Mouse (Mus musculus): ENCODE data around the gene Nfib.

GRCm38 (mm10) chr4:82456908-82457307 is 248.6 kb downstream of the Nfib start:
- TF ChIP-seq POLR2A (IDR thresholded peaks at IDR 0.05; ENCODE audit: borderline replicate concordance, insufficient read depth, low read length) = no peak
- TF ChIP-seq CTCF (IDR thresholded peaks at IDR 0.05; ENCODE audit: borderline replicate concordance, insufficient read depth, low read depth, low read length) = no peak
